Mouse (Mus musculus): Measurements from ENCODE around the gene Gmcl1.

The Gmcl1 gene

GRCm38 (mm10) chr6:86658501-86658900 is 74.7 kb downstream of the Gmcl1 start:
- no peak for DNase-seq

GRCm38 (mm10) chr6:86654270-86654916 is 78.8 kb downstream of the Gmcl1 start:
- no peak for DNase-seq

- no peak for DNase-seq
Measured at GRCm38 (mm10) chr6:86653026-86653425, 80.2 kb downstream of the Gmcl1 start.

GRCm38 (mm10) chr6:86646143-86646542 is 87.0 kb downstream of the Gmcl1 start:
- no peak for DNase-seq

GRCm38 (mm10) chr6:86645551-86645950 is 87.6 kb downstream of the Gmcl1 start:
- no peak for DNase-seq

- no peak for DNase-seq
Measured at GRCm38 (mm10) chr6:86644775-86645400, 88.3 kb downstream of the Gmcl1 start.
